Mouse (Mus musculus) adrenal gland, postnatal 0 days (tissue): Measurements from ENCODE around the gene C8b. TPM values are rescaled to one million over a fixed set of nuclear protein-coding genes. Genes with fewer than 3 reads are reported as not detected.

Experiments used
- polyA plus RNA-seq: library from polyadenylated mRNA; unstranded; fragments of >200 nt; fragmentation: Nextera tagmentation; extraction: Ambion mirVana; gene quantifications from 2 replicates; pipeline ENCODE4 v1.2.1, GENCODE M21; 2015

The C8b gene
- polyA plus RNA-seq: 1.4 and 2.7 TPM in 2 replicates

GRCm38 (mm10) chr4:104766065-104766464 is at the start of gene C8b:
Gene C8b, plus strand, starts transcription at chr4:104766317.

Other genes with a start within 250 kb of the C8b start
- not detected in 2 replicates for gene Gm17662, start 91.0 kb downstream of the C8b start, polyA plus RNA-seq
- gene C8a, start 110.1 kb downstream of the C8b start, polyA plus RNA-seq: 0.33 and 1.4 TPM in 2 replicates
- 0.05 and 0.26 TPM in 2 replicates for gene Fyb2, start 147.1 kb downstream of the C8b start, polyA plus RNA-seq